Mouse (Mus musculus) thymus, postnatal 0 days (tissue): ENCODE measurements around the gene Atp6v0e2. TPM values are rescaled to one million over a fixed set of nuclear protein-coding genes. Genes with fewer than 3 reads are reported as not detected.
"Not testable (repeated sequence)": the region's sequence is repeated elsewhere in the genome, so short reads cannot be mapped to it uniquely, and the experiment has no call there.

Experiments used
- DNase-seq: peaks from one replicate; pipeline ENCODE4 v3.0.0-alpha.2; 2015; ENCODE audit warnings: low spot score
- polyA plus RNA-seq: library from polyadenylated mRNA; unstranded; fragments of >200 nt; fragmentation: Nextera tagmentation; extraction: Ambion mirVana; gene quantifications from 2 replicates; pipeline ENCODE4 v1.2.1, GENCODE M21; 2015

Atp6v0e2 gene
- 0.78 and 1.1 TPM in 2 replicates for polyA plus RNA-seq

DNA sequence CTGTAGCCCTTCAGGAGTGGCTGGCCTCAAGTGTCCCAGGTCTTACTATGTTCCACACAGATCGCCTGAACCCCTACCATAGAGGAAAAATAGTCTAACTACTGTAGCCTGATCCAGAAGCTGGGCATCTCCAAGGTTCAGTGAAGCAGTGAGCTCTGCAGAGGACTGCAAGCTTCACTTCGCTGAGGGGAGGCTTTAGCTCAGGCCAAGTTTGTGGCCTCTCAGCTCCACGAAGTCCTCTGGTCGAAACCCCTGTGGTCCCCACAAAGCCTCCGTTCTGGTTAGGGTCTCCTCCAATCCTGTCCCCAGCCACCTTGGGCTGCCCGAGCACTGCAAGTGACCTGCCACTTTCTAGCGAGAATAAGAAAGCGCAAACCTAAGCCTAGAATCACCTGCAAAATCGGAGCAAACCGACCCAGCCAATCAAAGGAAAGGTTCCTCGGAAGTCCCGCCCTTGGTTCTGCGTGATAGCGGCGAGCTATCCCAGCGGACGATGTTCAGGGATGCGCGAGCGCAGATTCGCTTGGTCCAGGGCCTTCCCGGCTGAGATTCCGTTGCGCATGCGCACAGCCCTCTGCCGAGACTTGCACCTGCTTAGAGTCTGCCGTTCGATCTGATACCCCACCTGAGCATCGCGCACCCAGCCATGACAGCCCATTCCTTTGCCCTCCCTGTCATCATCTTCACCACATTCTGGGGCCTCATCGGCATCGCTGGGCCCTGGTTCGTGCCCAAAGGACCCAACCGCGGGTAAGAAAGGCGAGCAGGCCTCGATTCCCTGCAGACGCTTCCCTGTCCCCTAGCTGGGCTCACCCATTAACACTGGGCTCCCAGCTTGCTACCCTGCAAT is at the start of gene Atp6v0e2:
TSS of gene Atp6v0e2 (plus strand) at position 511 of the 850 bp plus-strand sequence.
- peak; percentile 38 for DNase-seq

DNA sequence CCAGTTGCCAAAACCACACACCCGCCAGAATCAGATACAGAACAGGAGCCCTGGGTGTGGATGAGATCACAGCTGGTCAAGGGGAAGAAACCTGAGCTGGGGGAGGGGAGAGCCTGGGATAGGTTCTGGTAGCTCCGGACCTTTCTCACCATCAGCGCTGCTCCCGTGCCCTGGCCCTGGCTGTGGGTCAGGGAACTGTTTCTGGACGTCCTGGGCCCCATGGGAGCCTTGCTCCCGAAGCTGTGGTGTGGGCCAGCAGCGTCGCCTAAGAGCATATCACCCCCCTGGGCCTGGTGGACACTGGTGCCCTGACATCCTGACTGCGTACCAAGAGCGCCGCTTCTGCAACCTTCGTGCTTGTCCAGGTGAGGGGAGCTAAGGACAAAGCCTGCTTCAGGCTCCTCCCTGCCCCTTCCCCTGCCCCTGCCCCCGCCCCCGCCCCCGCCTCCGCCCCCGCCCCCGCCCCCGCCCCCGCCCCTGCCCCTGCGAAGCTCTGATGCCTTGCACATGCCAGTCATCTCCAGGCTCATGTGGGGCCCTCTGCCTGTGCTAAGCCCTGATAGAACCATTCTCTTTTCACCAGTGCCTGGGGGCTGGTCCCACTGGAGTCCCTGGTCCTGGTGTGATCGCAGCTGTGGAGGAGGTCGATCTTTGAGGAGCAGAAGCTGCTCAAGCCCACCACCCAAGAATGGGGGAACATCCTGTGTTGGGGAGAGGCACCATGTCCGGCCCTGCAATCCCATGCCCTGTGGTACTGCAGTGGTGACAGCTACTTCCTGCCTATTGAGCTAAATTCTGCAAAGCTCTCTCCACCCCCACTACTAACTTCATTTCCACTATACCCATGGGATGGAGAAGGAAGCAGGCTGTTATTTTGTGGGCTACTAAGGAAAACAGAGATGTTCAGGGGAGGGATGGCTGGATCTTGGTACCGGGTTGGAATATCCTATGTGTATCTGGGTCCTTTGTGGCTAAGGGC is 49.4 kb upstream of the Atp6v0e2 start:
- DNase-seq, result no peak

DNA sequence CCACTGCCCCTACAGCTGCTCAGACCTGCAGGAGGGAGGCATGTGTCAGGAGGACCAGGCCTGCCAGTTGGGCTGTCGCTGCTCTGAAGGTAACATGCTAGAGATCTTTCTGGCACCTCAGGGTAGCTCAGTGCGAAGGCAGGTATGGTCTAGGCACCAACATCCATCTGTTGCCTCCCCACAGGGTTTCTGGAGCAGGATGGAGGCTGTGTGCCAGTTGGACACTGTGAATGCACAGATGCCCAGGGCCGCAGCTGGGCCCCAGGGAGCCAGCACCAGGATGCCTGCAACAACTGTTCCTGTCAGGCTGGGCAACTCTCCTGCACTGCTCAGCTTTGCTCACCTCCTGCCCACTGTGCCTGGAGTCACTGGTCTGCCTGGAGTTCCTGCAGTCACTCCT is 47.7 kb upstream of the Atp6v0e2 start:
- DNase-seq, result no peak

DNA sequence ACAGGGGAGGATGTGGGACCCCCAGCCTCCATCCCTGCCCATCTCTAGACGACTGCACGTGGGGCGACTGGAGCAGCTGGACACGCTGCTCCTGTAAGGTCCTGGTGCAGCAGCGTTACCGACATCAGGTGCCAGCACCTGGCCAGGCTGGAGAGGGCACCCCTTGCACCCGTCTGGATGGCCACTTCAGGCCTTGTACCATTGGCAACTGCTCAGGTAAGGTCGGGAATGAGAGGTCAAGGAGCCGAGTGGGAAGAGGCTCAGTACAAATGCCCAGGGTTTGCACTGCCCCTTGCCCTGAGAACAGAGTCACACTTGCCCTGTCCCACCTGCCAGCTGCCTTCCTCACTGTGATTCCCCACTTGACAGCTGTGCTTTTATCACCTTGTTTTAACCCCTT is 46.1 kb upstream of the Atp6v0e2 start:
- DNase-seq, result no peak

DNA sequence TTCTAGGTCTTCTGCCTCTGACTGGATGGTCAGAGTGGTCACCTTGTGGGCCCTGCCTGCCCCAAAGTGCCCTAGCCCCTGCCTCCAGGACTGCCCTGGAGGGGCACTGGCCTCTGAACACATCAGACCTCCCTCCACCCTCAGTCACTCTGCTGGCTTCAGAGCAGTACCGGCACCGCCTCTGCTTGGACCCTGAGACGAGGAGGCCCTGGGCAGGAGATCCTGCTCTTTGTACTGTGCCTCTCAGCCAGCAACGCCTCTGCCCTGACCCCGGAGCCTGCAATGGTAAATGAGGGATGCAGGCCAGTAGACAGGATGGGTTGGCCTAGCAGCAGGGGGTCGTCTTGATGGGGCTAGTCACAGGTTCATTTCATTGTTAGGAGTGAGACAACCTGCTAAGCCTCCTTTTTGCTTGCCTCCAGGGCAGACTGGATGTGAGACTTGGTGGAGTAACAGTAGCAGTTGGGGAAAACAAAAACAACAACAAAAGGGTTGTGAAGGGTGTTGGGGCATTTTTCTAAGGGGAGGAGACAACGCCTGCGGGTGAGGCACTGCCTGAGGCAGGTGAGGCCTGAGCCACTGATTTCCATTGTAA is 44.2 kb upstream of the Atp6v0e2 start:
- no peak for DNase-seq

DNA sequence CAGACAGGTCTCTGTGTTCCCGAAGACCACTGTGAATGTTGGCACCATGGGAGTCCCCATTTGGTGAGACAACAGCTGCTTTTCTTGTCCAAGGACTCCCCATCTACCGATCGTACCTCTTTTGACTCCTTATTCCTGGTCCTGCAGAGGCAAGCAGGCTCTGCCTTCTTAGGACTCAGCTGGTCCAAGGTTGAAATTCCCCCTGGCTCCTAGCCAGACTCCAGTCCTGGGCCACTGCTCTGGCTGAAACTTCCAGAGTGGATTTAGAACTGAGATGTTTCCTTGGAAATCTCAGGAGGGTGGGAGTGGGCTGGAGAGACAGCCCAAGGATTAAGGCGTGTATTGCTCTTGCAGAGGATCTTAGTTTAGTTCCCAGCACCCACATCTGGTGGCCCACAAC is 39.9 kb upstream of the Atp6v0e2 start:
- no peak for DNase-seq

DNA sequence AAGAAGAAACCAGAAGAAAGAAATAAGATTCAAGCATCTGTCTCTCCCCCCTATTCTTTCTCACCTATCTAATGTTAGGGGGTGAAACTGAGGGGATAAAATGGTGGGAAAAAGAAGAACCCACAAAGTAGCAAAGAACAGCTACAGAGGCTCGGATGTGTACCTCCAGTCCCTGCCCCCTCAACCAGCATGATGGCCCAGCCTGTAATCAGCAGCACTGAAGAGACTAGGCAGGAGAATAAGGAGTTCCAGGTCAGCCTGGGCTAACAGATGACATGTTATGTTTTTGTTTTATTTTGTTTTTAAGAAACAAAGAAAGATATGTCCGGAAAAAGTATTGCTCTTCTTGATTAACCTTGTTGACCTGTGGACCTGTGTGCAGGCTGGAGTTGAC is 33.6 kb upstream of the Atp6v0e2 start:
- DNase-seq, result no peak

DNA sequence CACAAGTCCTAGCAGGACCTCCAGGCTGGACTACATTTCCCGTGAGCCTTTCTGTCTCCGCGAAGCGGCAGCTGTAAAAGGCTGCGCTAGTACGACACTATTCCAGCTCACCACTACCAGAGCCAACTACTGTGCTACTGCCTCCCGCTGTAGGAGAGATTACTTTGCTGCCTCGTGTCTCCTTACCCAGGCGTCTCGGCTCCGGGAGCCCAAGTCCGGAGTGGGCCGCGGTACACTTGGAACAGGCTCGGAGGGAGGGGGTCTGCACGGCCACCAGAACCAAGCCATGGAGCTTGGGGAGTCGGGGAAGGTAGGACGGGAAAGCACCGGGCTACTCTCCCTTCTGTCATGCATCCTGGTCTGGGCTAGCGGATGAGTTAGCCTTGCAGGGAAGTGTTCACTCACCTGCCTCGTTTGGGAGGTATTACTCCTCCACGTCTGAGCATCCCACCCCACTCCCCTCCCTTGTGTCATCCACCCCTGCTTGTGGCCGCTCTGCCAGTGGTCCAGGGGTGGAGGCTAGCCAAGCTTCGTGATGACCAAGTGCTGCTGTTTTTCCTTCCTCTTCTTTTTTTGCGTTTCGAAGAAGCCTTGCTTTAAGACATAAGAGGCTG is 33.1 kb upstream of the Atp6v0e2 start:
- DNase-seq, result peak; percentile 54

DNA sequence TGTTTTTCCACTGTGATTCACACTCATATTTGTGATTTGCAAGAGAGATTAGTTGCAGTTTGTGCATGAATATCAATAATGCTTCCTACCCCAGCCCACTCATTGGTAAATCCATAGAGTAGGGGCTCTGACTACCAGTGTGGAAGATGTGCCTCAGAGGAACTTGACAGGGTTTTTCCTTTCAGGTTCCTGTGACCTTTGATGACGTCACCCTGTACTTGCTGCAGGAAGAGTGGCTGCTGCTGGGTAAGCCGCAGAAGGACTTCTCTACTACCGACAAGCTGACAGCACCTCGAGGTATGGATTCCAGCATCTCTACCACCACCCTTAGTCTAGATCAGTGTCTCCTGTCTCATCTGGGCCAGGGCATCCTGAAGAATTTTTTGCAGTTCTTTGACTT is 29.3 kb upstream of the Atp6v0e2 start:
- DNase-seq, result no peak

DNA sequence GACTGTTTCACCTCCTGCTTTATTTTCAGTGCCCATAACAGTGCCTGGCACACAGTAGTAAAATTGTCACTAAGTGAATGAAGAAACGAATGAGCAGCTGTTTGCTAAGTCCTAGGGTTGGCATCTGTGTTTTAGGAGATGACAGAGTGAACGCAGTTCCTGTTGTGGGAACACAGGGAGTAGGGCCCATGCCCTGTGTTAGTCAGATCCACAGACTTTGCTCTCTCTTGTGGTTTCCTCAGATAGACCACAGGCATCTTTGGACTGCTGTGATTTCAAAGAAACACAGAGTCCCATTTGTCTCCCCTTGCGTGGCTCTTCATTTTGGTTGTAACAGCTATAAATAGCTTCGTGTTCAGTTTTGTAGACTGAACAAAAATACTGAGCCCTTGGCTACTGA is 27.0 kb upstream of the Atp6v0e2 start:
- DNase-seq, result no peak

DNA sequence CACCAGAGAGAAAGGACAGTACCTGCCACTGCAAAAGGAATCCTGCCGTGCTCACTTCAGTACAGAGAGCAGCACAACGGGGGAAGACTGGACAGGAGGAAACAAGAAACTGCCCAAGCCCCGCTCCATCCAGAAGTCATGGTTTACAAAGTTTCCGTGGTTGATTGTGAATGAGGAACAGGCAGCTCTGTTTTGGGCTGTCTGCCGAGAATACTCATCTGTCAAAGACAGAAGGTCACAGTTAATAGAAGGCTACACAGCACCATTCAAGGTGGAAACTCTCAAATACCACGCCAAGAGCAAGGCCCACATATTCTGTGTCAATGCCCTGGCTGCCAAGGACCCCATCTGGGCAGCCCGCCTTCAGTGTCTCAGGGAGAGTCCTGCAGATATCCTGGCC is 25.6 kb upstream of the Atp6v0e2 start:
- DNase-seq, result no peak

DNA sequence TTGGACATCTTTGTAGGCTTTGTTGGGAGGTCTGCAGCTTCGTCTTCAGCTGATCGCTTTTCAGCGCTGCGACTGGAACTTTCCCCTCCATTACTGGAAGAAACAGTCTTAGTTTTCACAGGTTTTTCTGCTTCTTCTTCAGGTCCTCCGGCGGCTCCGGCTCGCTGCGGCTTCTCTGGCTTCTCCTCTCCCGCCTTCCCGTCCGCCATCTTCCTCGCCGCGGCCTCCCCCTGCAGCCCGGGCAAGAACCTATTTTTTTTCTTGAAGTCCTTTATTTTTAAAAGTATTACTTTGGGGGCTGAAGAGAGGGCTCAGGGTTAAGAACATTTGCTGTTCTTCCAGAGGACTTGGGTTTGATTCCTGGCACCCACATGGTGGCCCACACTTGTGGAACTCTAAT is 12.5 kb upstream of the Atp6v0e2 start:
- DNase-seq, result not testable (repeated sequence)

DNA sequence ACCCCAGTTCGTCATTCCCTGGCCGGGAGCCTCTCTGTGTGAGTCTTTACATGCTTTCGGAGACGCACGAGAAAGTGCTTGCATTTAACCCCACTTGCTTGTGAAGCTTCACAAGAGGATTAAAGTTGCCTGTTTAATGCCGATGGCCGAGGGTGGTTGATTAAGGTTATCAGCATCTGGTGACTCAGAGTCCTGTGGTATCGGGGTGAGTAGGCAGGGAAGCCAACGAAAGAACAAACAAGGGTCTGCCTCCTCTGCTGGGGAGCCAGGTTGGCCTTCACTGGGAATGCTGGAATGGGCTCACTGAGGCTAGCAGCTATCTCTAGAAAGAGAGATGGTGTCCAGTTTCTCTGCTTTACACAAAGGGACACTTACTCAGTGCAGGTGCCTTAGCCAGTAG is 9.5 kb upstream of the Atp6v0e2 start:
- DNase-seq, result no peak

DNA sequence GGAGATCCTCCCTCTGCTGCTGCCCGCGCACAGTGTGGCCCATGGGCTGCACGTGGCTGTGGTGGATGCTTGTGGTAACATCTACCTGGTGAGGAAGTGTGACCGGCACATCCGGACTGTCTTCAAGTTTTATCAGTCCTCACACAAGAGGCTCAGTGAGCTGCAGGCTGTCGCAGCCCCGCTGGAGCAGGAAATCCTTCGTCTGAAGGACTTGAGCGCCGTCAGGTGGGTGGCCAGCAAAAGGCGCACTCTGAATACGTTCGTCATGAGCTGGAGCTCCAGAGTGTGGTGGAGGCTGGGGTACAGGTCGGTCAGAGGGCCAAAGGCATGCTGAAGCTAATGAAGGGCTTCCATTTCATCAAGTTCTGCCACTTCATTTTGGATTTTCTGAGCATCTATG is 8.2 kb upstream of the Atp6v0e2 start:
- peak; percentile 29 for DNase-seq

DNA sequence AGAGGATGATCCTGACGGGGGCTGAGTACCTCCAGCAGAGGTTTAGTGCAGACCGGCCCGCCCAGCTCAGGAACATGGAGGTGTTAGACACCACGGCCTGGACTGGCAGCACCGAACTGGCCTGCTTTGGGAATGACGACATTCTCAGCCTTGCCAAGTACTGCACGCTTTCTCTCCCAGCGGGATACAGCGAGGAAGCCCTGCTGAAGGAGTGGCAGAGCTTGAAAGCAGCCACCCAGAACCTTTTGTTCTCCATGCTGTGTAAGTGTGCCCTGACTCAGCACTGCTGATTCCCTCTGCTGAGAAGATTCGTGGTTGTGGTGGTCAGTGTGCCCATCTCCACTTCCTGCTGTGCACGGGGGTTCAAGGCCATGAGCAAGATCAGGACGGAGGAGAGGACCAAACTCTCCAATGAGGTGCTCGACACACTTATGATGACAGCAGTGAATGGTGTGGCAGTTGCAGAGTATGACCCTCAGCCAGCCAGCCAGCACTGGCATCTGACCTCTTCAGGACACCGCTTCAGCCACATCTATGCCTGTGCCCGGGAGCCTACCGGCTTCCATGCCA is 7.5 kb upstream of the Atp6v0e2 start:
- no peak for DNase-seq

DNA sequence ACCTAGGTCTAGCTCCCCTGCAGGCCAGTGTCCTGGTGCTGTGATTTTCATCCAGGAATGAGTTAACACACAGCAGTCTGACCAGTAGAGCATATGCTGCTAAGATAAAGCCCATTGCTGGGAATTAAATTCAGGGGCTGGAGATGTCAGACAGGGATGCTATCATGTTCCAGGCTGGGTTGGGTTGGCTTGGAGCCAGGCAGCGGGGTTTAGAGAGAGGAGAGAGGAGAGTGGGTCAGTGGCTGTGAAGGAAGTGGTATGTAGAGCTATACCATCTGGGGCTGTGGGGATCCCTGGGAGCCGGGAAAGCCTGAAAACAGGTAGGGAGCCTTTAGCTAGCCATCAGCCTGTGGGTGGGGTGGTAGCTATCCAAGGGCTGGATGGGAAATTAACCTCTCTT is 6.6 kb upstream of the Atp6v0e2 start:
- no peak for DNase-seq

DNA sequence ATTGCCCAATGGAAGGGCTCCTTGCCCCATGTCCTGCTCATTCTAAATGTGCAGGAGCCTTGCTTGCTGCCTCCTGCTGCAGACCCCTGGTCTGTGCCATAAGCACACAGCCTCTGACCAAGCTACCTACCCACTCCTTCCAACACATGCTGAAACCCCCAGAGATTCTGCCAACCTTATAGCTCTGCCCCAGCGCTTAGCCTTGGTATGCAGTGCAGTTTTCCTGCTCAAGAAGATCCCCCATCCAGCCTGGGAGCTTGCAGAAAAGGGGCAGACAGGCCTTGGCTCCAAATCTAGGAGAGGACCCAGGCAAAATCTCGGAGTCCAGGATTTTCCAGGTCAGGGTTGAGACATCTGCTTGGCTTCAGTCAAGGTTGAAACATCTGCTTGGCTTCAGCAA is 3.9 kb upstream of the Atp6v0e2 start:
- no peak for DNase-seq

DNA sequence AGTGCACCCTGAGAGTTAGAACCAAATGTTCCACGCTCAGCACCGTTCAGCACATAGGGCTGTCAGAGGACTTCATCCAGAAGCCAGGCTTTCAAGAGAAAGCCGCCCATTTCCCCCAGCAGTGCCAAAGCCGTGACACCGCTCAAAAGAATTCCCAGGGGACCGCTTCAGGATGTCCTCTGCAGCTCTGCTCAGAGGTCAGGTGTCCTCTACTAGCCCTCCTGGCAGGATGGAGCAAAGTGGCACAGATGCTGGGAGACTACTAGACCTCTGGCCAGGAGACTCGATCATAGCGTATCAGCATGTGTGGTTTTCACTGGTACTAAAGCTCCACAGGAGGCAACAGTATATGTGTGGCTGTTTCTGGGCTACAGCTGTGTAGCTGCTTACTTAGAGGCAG is 2.5 kb upstream of the Atp6v0e2 start:
- no peak for DNase-seq

DNA sequence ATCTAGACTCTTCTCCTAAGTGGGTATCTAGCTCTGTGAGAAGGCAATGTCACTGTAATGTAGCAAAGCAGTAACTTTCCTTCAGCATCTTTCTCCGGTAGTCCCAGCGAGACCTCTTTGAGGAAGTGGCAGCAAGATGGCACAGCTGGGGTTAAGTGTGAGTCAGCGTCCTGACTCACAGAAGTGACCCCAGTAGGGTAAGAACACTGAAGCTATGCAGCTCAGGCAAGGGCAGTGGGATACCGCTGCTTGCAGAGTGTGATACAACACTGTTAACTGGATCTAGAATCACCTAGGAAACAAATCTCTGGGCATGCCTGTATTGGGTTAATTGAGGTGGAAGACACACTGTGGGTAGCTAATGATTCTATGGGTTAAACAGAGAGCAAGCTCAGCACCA is 1.3 kb upstream of the Atp6v0e2 start:
- no peak for DNase-seq

DNA sequence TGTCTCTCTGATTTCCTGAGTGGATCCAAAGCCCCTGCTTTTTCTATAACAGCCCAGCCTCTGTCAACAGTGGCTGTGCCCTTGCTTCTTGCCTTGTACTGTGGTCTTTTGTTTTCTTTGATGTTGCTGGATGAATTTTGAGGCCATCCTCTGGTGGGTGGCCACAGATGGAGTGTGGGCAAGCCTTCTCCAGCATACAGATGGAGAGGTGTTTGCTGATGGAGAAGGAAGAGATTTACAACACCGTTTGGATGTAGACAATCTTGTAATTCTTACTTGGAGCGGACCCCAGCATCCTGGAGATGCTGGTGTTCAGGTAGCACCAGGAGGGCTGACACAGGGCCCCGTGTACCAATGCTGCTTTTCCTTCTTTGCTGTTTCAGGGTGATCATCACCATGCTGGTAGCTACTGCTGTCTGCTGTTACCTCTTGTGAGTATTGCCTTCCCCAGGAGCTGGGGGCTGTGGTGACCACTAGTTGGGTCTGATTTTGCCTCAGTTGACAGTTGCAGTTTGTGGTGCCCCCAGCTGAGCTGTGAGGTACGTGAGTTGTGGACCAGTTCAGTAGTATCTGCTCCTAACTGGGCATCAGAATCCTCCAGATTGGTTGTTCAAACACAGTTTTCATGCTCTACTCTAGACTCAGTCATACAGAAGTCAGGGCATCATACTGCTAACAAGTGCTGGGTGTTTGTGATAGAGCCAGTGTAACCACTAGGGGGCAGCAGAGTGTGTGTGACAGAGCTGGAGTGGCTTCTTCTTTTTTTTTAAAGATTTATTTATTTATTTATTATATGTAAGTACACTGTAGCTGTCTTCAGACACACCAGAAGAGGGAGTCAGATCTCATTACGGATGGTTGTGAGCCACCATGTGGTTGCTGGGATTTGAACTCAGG is 1.7 kb downstream of the Atp6v0e2 start:
- DNase-seq, result peak; percentile 75
